Mouse (Mus musculus): Measurements from ENCODE around the gene Clic1.

DNA sequence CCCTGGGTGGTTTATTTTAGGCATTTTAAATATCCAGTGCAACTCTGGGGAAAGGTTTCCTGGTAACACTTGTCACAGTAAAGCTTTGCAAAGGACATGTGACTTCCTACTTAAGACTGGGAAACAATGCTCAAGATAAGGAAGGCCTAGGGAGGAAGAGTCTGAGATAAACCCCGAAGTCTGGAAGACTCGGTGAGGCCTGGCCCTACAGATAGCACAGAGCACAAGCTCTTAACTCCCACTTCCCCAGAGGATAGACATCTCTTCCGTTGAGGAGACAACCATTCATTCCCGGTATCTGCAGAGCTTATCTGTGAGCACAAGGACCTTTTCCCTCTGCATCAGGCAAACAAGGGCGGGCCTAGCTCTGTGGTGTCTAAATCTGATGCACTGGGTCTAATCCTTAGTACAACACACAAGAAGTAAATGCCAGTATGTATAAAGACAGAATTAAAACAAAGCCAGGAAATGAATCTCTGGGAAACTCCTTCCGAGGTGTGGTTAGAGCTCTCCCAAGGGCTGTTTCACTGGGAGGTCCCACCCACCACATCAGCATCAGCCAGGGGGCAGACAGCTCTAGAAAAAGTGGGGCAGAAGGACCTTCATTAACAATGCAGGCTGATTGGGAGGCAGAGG lies 27.8 kb upstream of the Clic1 start:
- TF ChIP-seq POLR2A (IDR thresholded peaks at IDR 0.05; ENCODE audit: insufficient read depth, low read length) = no peak
- no peak for TF ChIP-seq CTCF (IDR thresholded peaks at IDR 0.05; ENCODE audit: low read depth, low read length)

Data from ES-Bruce4 (cell line).